Mouse (Mus musculus): ENCODE results near the gene Fam160b1. TPM values are rescaled to one million over a fixed set of nuclear protein-coding genes. Genes with fewer than 3 reads are reported as not detected.

Fam160b1 gene
- polyA plus RNA-seq, 1 experiment from 2014 or later, result 14.1 TPM

DNA sequence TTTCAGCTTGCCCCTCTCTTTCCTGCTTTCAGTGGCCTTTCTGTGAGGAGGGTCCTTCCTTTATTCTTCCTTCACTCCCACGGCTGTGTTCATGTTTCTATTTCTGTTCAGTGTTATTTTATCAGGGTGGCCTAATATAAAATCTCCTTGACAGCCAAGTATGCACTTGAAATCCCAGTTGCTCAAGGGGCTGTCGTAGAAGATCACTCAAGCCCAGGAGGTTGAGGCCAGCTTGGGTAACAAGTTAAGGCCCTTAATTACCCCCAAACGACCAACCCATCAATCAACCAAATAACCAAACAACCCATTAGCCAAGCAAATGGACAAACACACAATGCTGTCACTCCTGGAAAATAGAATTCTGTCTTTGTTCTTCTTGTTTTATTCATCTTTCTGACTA, 62.9 kb downstream of the Fam160b1 start:
- Histone ChIP-seq H3K4me3 (ENCODE audit: low read depth, low read length) (no peak overlapping the region), H3K36me3 (ENCODE audit: control insufficient read depth, insufficient read depth, low read length) (no peaks in the 10 kb centered on the region), H3K9me3 (ENCODE audit: control insufficient read depth, low read length) (no peaks in the 10 kb centered on the region), H3K27ac (ENCODE audit: low read depth, low read length) (no peak overlapping the region), H3K27me3 (ENCODE audit: control insufficient read depth, insufficient read depth, low read length) (no peaks in the 10 kb centered on the region), H3K4me2 (no peak overlapping the region), H3K9ac (ENCODE audit: low read length) (no peak overlapping the region), H3K4me1 (ENCODE audit: control insufficient read depth, insufficient read depth, low read length) (peaks cover 4% of the 10 kb centered on the region)
- WGBS, result 70% methylated on average over 3 of the region's 3 CpGs
- ATAC-seq (ENCODE audit: low FRiP score), result no peak
- no peak for DNase-seq (ENCODE audit: low spot score, missing footprints)

DNA sequence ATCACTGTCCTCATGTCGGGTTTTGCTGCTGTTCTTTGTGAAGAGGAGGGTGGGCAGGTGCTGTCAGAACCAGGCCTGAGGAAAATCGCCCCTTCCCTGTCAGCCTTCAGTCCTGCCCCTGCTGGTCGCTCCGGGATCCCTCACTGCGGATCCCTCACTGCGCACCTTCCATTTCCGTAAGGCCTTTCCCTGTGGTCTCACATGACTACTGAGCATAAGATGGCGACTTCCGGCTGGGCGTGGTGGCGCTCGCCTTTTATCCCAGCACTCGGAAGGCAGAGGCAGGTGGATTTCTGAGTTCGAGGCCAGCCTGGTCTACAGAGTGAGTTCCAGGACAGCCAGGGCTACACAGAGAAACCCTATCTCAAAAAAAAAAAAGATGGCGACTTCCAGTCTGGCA, 64.8 kb downstream of the Fam160b1 start:
- peak; percentile 56 for DNase-seq (ENCODE audit: low spot score, missing footprints)
- H3K4me3 ChIP-seq (ENCODE audit: low read depth, low read length), result no peak overlapping the region
- H3K27me3 ChIP-seq (ENCODE audit: control insufficient read depth, insufficient read depth, low read length), result no peaks in the 10 kb centered on the region
- no peak for ATAC-seq (ENCODE audit: low FRiP score)
- no peak overlapping the region for H3K4me2 ChIP-seq
- no peak overlapping the region for H3K9ac ChIP-seq (ENCODE audit: low read length)
- H3K27ac ChIP-seq (ENCODE audit: low read depth, low read length), result no peak overlapping the region
- no peaks in the 10 kb centered on the region for H3K9me3 ChIP-seq (ENCODE audit: control insufficient read depth, low read length)
- no peaks in the 10 kb centered on the region for H3K4me1 ChIP-seq (ENCODE audit: control insufficient read depth, insufficient read depth, low read length)
- no peaks in the 10 kb centered on the region for H3K36me3 ChIP-seq (ENCODE audit: control insufficient read depth, insufficient read depth, low read length)
- 92% methylated on average over 15 of the region's 15 CpGs for WGBS

DNA sequence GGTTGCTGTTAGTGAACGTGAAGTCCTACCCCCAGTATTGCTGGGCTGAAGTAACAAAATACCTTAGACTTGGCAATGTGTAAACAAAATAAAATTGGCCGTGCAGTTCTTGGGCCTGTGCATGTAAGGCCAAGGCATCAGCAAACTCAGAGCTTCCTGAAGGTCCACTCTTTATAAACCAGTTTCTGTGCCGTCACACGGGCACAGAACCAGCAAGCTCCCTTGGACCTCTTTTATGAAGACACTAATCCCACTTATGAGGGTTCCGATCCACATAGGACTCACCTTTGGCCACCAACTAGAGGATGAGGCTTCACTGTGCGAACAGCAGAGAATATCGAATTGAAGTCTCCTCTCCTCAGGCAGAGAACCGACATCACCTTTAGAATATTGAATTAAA, 66.4 kb downstream of the Fam160b1 start:
- Histone ChIP-seq H3K4me1 (ENCODE audit: control insufficient read depth, insufficient read depth, low read length) (no peaks in the 10 kb centered on the region), H3K27me3 (ENCODE audit: control insufficient read depth, insufficient read depth, low read length) (no peaks in the 10 kb centered on the region), H3K4me2 (no peak overlapping the region), H3K9me3 (ENCODE audit: control insufficient read depth, low read length) (no peaks in the 10 kb centered on the region), H3K27ac (ENCODE audit: low read depth, low read length) (no peak overlapping the region), H3K9ac (ENCODE audit: low read length) (no peak overlapping the region), H3K36me3 (ENCODE audit: control insufficient read depth, insufficient read depth, low read length) (no peaks in the 10 kb centered on the region), H3K4me3 (ENCODE audit: low read depth, low read length) (no peak overlapping the region)
- WGBS, result 91% methylated on average over 8 of the region's 8 CpGs
- DNase-seq (ENCODE audit: low spot score, missing footprints) (peak; percentile 69), ATAC-seq (ENCODE audit: low FRiP score) (no peak)

DNA sequence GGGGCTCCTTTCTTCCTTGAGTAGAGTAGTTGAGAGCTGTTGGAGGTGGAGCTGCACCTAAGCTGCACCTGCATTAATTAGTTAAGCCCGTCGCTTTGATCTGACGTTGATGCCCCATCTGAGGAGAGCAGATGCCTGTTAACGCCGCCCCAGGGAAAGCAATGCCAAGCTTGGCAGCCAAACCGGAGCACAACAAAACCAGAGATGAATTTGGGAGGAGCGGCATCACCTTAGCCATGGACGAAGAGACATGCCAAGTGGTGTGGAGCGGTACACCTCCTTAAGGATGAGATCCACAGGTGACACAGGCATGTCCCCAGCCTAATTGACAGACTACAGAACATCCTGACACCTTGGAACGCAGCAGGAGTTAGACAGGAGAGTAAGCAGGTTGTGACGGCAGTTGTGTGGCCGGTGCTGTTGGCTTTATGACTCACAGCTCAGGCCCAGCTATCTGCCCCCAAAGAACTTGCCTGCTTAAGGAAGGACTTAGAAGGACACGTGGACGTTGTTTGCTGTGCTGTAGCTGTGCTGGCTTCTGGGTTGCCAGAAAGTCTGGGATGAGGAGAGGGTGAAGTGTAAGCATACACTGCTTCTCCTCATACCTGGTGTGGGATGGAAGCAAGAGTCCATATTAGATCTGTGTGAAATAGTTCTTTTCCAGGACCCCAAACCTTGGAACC, 67.4 kb downstream of the Fam160b1 start:
- H3K4me1 ChIP-seq (ENCODE audit: control insufficient read depth, insufficient read depth, low read length), result no peaks in the 10 kb centered on the region
- H3K27me3 ChIP-seq (ENCODE audit: control insufficient read depth, insufficient read depth, low read length), result no peaks in the 10 kb centered on the region
- H3K4me3 ChIP-seq (ENCODE audit: low read depth, low read length), result no peak overlapping the region
- ATAC-seq (ENCODE audit: low FRiP score), result no peak
- H3K27ac ChIP-seq (ENCODE audit: low read depth, low read length), result no peak overlapping the region
- 86% methylated on average over 14 of the region's 14 CpGs for whole genome bisulfite sequencing
- no peak overlapping the region for H3K4me2 ChIP-seq
- peak; percentile 37 for DNase-seq (ENCODE audit: low spot score, missing footprints)
- H3K9ac ChIP-seq (ENCODE audit: low read length), result no peak overlapping the region
- H3K9me3 ChIP-seq (ENCODE audit: control insufficient read depth, low read length), result no peaks in the 10 kb centered on the region
- H3K36me3 ChIP-seq (ENCODE audit: control insufficient read depth, insufficient read depth, low read length), result no peaks in the 10 kb centered on the region

DNA sequence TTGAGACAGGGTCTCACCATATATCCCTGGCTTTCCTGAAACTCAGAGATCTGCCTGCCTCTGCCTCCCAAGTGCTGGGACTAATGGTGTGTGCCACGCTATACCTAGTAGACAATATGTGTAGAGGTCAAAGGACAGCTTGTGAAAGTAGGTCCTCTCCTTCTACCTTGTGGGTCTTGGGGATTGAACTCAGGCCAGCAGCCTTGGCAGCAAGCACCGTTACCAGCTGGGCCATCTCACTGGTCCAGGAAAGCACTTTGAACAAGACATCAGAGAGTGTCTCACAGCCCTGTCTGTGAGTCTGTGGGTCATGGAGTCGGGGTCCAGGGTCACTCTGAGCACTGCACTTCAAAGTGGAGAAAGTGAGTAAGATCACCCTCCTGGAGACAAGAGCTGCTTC, 68.2 kb downstream of the Fam160b1 start:
- Histone ChIP-seq H3K4me1 (ENCODE audit: control insufficient read depth, insufficient read depth, low read length) (no peaks in the 10 kb centered on the region), H3K36me3 (ENCODE audit: control insufficient read depth, insufficient read depth, low read length) (no peaks in the 10 kb centered on the region), H3K27ac (ENCODE audit: low read depth, low read length) (no peak overlapping the region), H3K27me3 (ENCODE audit: control insufficient read depth, insufficient read depth, low read length) (no peaks in the 10 kb centered on the region), H3K4me3 (ENCODE audit: low read depth, low read length) (no peak overlapping the region), H3K9ac (ENCODE audit: low read length) (no peak overlapping the region), H3K4me2 (no peak overlapping the region), H3K9me3 (ENCODE audit: control insufficient read depth, low read length) (no peaks in the 10 kb centered on the region)
- ATAC-seq (ENCODE audit: low FRiP score) (no peak), DNase-seq (ENCODE audit: low spot score, missing footprints) (peak; percentile 44)
- 86% methylated on average over 3 of the region's 3 CpGs for WGBS

DNA sequence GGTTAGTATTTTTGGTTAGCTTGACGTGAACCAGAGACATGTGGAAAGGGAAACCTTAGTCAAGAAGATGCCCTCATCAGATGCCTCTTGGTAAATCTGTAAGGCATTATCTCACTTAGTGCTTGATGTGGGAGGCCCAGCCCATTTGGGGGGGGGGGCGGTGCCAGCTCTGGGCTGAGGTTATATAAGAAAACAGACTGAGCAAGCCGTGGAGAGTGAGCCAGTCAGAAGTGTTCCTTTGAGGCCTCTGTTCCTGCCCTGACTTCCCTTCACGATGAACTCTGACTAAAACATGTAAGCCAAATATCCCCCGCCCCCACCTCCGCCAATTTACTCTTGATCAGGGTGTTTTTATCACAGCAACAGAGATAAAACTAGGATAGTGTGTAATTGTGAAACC, 69.4 kb downstream of the Fam160b1 start:
- 77% methylated on average over 6 of the region's 6 CpGs for WGBS
- Histone ChIP-seq H3K4me3 (ENCODE audit: low read depth, low read length) (no peak overlapping the region), H3K27ac (ENCODE audit: low read depth, low read length) (no peak overlapping the region), H3K9ac (ENCODE audit: low read length) (no peak overlapping the region), H3K4me1 (ENCODE audit: control insufficient read depth, insufficient read depth, low read length) (no peaks in the 10 kb centered on the region), H3K27me3 (ENCODE audit: control insufficient read depth, insufficient read depth, low read length) (no peaks in the 10 kb centered on the region), H3K36me3 (ENCODE audit: control insufficient read depth, insufficient read depth, low read length) (no peaks in the 10 kb centered on the region), H3K9me3 (ENCODE audit: control insufficient read depth, low read length) (no peaks in the 10 kb centered on the region), H3K4me2 (no peak overlapping the region)
- no peak for DNase-seq (ENCODE audit: low spot score, missing footprints)
- ATAC-seq (ENCODE audit: low FRiP score), result no peak

DNA sequence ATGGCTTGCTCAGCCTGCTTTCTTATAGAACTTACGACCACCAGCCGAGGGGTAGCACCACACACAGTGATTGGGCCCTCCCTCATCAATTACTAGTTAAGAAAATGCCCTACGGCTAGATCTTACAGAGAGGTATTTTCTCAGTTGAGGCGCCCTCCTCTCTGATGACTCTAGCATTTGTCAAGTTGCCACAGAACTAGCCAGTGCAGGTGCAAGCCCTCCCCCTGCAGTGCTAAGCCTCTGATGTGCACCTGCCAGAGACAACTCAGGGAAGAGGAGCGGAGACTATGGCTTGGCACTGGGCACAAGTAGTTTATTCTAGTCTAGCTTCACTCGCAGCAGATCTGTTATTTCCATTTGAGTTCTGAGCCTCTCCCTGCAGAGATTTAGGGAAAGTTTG, 71.0 kb downstream of the Fam160b1 start:
- no peak overlapping the region for H3K4me2 ChIP-seq
- H3K36me3 ChIP-seq (ENCODE audit: control insufficient read depth, insufficient read depth, low read length), result no peaks in the 10 kb centered on the region
- no peaks in the 10 kb centered on the region for H3K27me3 ChIP-seq (ENCODE audit: control insufficient read depth, insufficient read depth, low read length)
- no peaks in the 10 kb centered on the region for H3K9me3 ChIP-seq (ENCODE audit: control insufficient read depth, low read length)
- DNase-seq (ENCODE audit: low spot score, missing footprints) (peak; percentile 59), ATAC-seq (ENCODE audit: low FRiP score) (no peak)
- no peak overlapping the region for H3K4me3 ChIP-seq (ENCODE audit: low read depth, low read length)
- WGBS, result 56% methylated on average over 6 of the region's 6 CpGs
- no peak overlapping the region for H3K27ac ChIP-seq (ENCODE audit: low read depth, low read length)
- no peaks in the 10 kb centered on the region for H3K4me1 ChIP-seq (ENCODE audit: control insufficient read depth, insufficient read depth, low read length)
- H3K9ac ChIP-seq (ENCODE audit: low read length), result no peak overlapping the region

DNA sequence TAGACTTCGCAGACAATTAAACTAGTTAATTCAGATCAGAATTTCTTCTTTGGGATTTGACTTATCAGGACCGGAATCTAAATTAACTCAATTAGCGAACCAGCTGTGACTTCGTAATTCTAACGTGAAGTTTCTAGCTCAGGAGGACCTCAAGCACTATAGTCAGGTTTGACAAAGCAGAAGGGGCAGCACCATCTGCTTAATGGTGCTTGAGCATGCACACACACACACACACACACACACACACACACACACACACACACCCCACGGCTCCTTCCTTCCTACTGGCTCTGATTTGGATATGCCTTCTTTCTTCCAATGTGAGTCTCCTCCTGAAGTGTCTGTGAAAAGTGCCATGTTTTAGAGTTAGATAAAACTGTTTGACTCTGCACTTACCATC, 73.5 kb downstream of the Fam160b1 start:
- Histone ChIP-seq H3K4me1 (ENCODE audit: control insufficient read depth, insufficient read depth, low read length) (no peaks in the 10 kb centered on the region), H3K4me2 (no peak overlapping the region), H3K27me3 (ENCODE audit: control insufficient read depth, insufficient read depth, low read length) (no peaks in the 10 kb centered on the region), H3K9me3 (ENCODE audit: control insufficient read depth, low read length) (no peaks in the 10 kb centered on the region), H3K27ac (ENCODE audit: low read depth, low read length) (no peak overlapping the region), H3K9ac (ENCODE audit: low read length) (no peak overlapping the region), H3K4me3 (ENCODE audit: low read depth, low read length) (no peak overlapping the region), H3K36me3 (ENCODE audit: control insufficient read depth, insufficient read depth, low read length) (no peaks in the 10 kb centered on the region)
- DNase-seq (ENCODE audit: low spot score, missing footprints) (peak; percentile 53), ATAC-seq (ENCODE audit: low FRiP score) (no peak)
- WGBS, result 84% methylated on average over 6 of the region's 6 CpGs

DNA sequence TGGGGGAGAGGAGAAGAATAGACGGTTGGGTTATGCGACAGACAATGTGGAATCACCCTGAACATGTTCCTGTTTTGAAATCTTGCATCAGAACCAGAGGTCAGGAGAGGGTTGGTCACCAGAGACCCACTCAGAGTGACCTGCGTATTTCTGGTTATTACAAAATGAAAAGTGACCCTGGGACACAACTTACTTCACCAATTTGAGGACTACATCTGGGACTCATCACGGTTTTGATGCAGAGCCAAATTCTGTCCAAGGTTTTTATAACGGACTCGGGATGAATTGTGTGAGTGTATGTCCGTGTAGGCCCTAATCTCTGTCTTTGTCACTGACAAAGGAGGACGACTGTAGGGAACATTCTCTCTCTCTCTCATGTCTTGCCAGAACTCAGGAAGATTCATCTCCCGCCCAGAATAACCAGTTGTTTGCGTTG, 76.1 kb downstream of the Fam160b1 start:
- Histone ChIP-seq H3K9ac (ENCODE audit: low read length) (no peak overlapping the region), H3K9me3 (ENCODE audit: control insufficient read depth, low read length) (no peaks in the 10 kb centered on the region)

More for the DNA sequence above, 76.1 kb downstream of the Fam160b1 start:
- WGBS, result 84% methylated on average over 10 of the region's 10 CpGs
- Histone ChIP-seq H3K27me3 (ENCODE audit: control insufficient read depth, insufficient read depth, low read length) (no peaks in the 10 kb centered on the region), H3K27ac (ENCODE audit: low read depth, low read length) (no peak overlapping the region), H3K36me3 (ENCODE audit: control insufficient read depth, insufficient read depth, low read length) (no peaks in the 10 kb centered on the region), H3K4me2 (no peak overlapping the region), H3K4me1 (ENCODE audit: control insufficient read depth, insufficient read depth, low read length) (no peaks in the 10 kb centered on the region), H3K4me3 (ENCODE audit: low read depth, low read length) (no peak overlapping the region)
- DNase-seq (ENCODE audit: low spot score, missing footprints) (peak; percentile 64), ATAC-seq (ENCODE audit: low FRiP score) (no peak)

All from midbrain, embryonic 11.5 days (tissue).